Mouse (Mus musculus): ENCODE data around the gene Trp53.
A peak's percentile ranks its signal among the peaks of the same experiment; 100 is the strongest.
"Not testable (repeated sequence)": the region's sequence is repeated elsewhere in the genome, so short reads cannot be mapped to it uniquely, and the experiment has no call there.

The Trp53 gene

DNA sequence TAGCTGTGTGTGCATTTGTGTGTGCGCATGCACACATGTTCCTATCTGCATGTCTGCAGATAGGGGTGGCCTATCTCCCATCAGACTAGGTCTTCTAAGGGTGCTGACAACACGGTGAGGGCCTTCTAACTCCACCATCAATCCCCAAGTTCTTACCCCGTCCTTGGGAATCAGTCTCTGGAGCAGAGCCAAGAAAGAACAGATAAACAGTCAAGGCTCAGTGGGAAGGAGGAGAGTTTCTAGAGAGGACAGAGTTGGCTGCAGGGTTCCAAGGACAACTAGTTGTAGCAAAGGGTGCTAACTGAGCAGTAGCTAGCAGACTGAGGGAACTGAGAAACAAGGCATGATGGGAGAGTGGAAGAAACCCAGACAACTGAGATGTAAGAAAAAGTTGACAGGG, 21.6 kb downstream of the Trp53 start:
- no peak for DNase-seq

DNA sequence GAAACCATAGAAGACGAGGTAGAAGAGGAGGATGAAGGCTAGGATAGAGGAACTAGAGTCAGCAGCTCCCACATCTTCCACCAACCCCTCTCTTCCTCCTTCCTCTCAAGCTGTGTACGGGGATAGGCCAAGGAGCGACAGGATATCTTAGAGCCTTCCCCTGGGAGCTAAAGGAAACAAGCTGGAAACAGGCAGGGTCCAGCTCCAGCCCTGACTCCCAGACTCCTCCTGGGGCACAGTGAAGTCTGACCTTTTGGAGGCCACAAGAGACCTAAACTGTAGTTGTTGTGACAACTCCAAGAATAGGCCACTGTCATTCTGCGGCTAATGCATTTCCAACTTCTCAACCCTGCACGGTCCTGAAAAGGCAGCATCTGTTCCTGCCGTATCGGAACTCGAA, 23.4 kb downstream of the Trp53 start:
- peak in 1 of 2 experiments; percentile 31 for DNase-seq

DNA sequence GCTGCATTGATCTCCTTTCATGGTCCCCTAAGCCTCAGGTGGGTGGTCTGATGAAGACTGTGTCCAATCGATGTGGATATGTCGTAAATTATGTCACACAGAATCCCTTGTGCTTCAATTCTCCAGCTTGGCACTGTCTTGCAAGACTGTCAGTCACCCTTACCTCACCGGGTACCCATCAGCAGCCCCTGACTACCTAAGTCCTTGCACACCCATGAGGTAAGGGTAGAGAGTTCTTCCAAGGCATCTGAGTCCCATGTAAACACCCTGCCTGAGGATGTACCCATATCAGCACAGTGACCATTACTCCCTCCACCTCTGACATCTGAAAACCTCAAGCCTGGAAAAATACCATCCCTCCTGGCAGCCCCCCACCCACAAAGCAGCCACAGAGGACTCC, 24.2 kb downstream of the Trp53 start:
- peak in 1 of 2 experiments; percentile 23 for DNase-seq

DNA sequence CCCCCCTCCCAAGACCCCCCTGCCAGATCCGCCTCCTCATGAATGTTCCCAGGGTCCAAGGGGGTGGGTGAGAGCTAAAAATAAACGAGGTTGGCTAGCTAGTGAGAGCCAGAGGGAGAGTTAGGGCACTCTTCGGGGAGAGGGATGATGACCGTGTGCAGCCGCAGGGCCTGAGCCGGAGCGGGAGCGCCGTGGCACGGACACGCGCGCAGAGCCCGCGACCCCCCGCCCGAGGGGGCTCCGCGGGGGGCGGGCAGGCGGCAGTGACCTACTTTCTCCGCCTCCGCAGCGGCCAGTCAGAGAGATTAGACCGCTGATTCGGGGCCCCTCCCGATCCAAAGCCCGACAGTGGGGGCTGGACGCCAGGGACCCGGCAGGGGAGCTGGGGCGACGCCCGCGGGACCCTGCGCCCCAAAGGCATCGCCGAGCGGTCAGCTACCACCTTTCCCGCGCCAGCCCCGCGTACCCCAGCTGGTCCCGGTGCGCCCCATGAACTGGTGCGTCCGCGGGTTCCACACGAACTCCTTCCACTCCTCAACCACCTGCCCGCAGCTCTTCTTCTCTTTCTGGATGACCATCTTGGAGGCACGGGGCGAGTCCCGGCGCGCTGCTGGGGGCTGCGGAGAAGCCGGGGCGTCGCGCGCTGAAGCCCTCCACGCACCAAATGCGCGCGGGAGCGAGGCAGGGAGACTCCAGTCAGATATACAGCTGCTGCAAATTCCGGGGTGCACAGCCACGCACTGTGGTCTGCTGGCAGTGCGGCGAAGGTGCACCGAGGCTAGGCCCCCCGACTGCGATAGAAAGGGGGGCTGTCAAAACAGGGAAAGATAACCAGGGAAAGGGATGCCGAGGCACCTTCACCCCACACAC, 24.9 kb downstream of the Trp53 start:
- peak; percentile 82 to 88 for DNase-seq

DNA sequence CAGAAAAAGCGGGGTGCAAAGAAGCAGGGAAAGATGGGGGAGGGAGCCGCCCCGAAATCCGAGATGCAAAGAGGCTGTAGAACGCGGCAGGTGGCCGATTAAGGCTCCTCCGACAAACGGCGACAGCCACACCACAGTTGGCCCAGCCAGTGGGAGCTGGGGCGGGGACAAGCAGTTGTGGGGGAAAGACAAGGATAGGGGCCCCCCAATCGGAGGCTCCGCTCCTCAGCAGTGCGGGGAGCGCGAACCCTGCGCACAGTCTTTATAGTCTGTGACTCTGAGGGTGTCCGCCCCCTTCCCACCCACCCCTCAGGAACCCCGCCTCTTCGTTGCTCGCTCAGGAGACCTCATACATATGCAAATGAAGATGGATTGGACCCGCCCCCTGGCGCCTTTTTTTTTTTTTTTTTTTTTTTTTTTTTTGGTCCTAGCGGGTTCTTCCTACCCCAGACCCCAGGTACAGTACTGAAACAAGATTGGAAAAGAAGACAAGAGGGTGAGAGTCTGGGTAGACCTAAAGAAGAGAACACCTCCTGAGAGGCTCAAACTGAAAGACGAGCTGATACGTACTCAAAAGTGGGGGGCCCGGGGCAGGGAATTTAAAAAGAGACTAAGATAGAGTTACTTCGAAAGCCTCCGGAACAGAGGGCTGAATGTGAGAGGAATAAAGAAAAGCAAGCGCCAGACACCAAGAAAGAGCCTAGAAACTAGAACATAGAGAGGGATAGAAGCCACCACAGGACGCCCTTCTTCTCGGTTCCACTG, 25.7 kb downstream of the Trp53 start, which contains the start of gene Atp1b2:
Gene Atp1b2 (minus strand): TSS at position 217 of the 765 bp plus-strand sequence.
- DNase-seq, result peak; percentile 92 to 93

DNA sequence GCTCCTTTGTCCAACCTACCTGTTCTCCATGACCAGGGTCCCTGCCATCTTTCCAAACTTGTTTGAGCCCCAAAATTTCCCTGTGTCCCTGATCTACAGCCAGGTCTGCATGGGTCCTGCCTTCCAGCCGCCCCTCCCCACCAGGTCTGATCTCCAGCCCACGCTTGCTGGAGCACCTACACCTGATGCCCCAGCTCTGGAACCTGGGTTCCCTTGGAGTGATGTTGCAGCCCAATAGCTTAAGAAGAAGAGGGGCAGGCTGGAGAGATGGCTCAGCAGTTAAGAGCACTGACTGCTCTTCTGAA, 26.3 kb downstream of the Trp53 start:
- peak in 1 of 2 experiments; percentile 27 for DNase-seq

DNA sequence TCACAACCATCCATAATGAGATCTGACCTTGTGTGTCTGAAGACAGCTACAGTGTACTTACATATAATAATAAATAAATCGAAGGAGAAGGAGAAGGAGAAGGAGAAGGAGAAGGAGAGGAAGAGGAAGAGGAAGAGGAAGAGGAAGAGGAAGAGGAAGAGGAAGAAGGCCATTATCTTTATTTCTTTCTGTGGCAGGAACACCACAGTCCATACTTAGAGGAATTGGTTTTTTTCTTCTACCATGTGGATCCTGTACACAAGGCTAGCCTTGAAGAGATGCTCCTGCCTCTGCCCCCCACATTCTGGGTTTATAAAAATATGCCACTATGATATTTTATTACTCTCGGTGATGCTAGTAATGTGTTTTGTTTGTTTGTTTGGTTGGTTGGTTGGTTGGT, 26.7 kb downstream of the Trp53 start:
- DNase-seq, result no peak

DNA sequence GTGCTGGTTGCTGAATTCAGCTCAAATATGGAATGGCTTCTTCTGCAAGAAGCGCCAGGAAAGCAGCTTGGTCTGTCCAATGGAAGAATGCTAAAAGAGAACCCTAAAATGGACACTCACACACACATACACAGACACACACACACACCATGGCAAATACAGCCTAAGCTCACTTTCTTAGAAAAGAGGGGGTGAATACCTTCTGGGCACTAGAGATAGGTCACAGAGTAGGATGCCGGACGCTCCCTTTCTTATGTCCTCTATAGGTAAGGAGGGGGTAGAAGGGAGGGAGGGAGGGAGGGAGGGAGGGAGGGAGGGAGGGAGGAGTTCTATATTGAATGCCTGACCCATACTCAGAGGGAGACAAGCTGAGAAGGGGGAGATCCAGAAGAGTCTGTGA, 28.4 kb downstream of the Trp53 start:
- DNase-seq, result no peak

DNA sequence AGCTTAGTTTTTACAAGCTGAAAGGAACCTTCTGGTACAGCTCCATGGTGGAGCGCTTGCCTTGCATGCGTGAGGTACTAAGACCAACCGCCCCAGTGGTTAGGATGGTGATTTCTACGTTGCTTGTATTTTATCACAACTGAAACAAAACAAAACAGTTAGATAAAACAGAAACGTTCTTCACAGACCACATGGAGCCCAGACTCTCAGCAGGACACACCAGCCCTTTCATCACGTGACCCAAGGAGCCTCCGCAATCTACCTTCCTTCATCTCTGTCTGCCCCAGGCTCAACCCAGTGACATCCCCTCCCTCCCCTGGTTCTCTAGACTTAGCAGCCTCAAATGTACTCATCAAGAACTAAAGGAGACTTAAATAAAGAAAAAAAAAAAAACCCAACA, 29.3 kb downstream of the Trp53 start:
- no peak for DNase-seq

DNA sequence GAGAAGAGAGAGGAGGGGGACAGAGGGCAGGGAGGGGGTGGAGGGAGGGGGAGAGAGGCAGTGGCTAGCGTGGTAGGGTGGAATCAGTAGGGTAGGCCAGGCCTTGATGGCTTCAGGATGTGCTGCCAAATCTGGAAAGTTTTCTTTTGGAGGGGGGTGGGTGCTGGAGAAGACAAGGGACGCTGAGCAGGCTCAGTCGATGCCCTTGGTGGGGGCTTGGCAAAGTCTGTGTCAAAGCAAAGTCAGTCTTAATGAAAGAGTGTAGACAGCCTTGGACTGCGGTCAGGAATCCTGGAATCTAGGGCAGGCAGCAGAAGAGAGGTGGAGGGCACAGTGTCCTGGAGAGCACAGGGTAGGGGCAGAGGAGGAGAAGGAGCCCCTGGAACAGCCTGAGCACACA, 30.7 kb downstream of the Trp53 start:
- no peak for DNase-seq

DNA sequence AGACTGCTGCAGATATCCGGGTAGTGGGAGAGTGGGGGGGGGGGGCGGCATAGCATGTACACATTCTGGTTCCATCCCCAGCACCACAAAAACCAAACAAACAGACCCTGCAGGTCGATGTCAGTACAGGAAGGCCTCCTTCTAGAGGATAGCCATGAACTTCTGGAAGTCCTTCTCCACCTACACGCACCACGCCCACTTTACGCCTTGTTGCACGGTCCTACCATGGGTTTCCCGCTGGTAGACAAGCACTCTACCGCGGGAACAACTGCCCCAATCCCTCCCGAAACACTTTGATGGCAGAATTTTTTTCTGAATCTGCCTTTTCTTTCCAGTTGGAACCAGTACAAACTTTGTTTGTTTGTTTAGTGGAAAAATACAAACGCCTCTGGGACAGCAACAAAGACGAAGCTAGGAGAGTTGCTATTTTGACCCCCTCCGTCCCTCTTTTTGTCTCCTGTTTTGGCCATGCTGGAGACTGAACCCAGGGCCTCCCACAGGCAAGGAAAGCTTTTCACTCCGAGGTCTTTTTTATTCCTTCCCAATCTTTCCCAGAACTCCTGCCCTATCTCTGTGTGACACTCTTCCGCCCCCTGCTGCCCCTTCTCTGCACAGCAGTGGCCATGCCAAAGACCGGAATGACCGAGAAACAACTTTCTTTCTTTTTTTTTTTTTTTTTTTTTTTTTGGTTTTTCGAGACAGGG, 33.5 kb downstream of the Trp53 start:
- peak; percentile 85 to 87 for DNase-seq

DNA sequence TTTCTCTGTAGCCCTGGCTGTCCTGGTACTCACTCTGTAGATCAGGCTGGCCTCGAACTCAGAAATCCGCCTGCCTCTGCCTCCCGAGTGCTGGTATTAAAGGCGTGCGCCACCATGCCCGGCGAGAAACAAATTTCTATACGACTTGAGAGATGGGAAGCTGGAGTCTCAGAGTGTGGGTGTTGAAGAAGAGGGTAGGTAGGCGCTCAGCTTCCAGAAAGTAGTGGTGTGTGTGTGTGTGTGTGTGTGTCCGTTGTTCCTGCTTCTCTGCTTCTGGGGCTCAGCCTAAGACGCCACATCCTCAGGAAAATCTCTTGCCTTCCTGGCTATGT, 34.1 kb downstream of the Trp53 start:
- not testable (repeated sequence) for DNase-seq

DNA sequence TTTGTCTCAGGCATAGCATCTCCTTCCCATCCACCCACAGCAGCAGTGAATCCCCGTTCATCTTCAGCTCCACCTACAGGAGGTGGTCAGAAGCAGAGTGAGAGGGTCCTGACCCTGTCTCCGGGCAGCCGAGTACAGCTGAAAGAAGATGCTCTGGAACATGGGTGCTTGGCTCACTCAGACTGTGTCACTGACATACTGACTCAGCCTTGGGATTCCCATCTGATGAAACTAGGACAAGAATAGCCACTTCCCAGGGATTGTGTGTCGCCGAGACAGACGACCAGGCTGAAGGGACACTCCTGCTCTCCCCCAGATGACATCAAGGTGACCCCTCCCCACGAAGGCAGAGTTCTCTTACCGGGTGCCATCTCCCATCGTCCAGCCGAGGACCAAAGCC, 36.6 kb downstream of the Trp53 start:
- no peak for DNase-seq

DNA sequence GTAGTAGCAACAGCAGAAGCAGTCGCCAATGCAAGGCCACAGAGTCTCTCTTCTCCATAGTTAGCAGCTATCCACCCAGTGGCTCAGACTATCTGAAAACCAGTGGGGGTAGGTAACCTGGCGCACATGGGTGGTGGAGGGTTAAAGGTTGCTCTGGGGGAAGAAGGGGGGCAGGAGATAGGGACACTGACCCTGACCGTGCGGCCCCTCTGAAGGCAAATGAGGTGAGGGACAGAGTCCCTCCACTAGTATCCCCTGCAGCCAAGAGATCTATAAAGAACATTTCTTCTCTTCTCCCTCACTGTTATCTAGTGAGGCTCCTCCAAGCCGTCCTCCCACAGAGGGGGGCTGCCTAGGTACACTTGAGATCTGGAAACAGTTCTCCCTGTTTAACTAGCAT, 37.6 kb downstream of the Trp53 start, which contains the start of gene Shbg:
Gene Shbg (minus strand): TSS at position 101 of the 400 bp plus-strand sequence.
- no peak for DNase-seq

DNA sequence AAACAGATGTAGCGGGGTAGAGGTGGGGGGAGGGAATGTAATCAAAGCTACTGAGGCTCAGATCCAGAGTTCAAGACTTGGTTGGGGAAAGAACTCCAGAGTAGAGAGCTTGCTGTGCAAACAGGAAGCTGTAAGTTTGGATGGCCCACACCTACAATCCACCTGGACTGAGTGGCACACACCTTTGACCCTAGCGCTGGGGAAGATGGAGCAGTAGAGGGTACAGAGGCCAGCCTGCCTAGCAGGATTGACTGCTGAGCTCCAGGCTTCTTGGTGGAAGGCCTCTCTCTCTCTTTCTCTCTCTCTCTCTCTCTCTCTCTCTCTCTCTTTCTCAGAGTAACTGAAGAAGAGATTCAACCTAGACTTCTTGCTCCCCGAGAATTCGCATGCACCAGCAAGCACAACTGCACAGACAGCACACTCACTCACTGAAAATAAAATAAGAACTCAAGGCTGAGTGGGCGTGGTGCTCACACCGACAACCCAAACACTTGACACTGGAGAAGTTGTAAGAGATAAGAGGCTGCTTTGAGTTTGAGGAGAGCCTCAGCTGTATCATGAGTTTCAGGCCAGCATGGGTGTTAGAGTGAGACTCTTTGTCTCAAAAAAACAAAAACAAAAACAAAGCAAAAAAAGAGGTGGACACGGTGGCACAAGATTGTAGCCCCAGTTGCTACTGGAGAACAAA, 40.4 kb downstream of the Trp53 start:
- DNase-seq, result no peak

DNA sequence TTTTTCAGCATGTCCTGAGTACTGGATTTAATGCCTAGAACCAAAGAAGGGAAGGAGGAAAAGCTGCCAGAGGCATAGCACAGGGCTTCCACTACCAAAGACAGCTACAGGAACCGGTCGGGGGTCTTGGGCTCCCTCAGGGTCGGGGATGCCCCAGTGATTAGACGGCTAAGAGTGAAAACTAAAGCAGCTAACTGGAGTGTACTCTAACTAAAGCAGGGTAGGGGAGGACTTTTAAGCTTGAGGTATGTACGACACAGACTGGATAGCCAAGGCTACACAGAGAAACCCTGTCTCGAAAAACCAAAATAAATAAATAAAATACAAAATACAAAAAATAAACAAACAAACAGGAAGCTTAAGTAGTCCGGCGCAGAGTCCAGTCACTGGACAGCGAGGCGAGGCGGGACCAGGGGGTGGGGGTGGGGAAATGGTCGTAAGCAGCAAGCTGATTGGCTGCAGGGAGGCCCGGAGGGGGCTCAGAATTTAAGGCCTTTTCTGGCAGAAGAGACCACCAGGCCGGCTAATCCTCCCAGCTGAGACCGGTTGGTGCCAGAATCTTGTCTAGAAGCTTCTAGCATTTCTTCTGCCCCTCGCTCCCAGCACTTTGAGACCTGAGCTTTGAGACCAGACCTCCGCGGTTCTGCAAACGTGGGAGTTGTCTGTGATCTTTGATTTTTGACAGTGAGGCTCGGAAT, 41.6 kb downstream of the Trp53 start, which contains the start of gene Sat2:
Gene Sat2 (plus strand): TSS at position 454 of the 698 bp plus-strand sequence.
- DNase-seq, result peak; percentile 64

DNA sequence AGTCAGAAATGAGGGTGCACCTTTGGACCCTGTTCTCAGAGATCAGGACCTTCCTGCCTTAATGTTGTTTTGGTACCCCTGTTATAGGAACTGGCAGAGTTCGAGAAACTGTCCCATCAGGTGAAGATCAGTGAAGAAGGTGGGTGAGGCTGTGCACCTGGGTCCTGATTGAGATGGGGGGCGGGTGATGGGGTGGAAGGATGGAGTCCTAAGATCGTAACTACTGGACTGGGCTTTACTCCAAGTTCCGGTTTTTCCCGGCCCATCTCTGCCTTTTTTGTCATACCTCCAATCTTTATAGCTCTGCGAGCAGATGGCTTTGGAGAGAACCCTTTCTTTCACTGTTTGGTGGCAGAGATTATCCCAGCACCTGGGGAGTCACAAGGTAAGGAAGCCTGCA, 42.2 kb downstream of the Trp53 start:
- peak; percentile 51 to 63 for DNase-seq

DNA sequence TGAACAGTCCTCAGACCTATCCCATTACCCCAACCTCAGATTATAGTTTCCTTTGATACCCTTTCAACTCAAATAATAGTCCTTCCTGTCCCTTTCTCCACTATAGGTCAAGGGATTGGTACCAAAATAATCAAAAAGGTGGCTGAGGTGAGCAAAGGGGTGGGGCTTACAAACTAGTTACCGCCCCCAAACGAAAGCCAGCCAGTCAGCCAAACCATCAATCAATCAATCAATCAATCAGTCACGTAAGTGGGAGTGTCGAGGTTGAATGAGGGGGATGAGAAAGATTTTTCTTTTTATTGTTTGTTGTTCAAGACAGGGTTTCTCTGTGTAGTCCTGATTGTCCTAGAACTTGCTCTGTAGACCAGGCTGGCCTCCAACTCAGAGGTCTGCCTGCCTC, 42.8 kb downstream of the Trp53 start:
- no peak for DNase-seq

DNA sequence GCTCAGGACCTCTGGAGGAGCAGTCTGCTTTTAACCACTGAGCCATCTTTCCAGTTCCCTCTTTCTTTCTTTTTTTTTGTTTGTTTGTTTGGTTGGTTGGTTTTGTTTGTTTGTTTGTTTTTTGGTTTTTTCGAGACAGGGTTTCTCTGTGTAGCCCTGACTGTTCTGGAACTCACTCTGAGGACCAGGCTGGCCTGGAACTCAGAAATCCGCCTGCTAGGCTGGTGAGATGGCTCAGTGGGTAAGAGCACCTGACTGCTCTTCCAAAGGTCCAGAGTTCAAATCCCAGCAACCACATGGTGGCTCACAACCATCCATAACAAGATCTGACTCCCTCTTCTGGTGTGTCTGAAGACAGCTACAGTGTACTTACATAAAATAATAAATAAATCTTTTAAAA, 44.2 kb downstream of the Trp53 start:
- not testable (repeated sequence) for DNase-seq

DNA sequence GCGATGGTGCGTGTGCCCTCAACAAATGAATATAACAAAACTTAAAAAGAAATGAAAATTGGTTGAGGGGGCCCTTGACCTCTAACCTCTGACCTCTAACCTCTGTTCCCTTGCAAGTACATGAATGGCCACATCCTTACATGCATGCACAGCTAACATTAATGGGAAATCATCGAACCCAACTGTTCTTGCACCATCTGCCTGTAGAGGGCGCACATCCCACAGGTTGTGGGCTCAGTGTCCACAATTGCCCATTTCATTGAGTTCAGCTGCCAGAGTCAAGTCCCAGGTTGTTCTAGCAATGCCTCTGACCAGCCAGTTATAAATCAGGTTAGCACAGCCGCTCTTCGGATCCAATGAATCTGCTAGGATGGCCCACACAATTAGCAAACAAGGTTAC, 48.1 kb downstream of the Trp53 start:
- peak; percentile 85 to 90 for DNase-seq

DNA sequence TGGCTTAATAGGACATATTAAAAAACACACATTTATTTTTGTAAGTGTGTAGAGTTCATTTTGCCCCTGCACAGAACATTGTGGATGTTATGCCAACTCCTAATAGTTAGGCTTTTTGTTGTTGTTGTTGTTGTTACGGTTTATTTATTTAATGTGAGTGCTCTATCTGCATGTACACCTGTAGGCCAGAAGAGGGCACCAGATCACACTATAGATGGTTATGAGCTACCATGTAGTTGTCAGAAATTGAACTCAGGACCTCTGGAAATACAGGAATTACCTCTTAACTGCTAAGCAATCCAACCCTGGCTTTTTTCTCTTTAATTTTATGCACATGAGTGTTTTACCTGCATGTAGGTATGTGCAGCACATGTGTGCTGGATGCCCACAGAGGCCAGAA, 49.6 kb downstream of the Trp53 start:
- DNase-seq, result no peak
